Mouse (Mus musculus) urinary bladder, postnatal 10 days (tissue): ENCODE data around the gene Crcp.

Experiments used
- DNase-seq: peaks from one replicate; pipeline ENCODE4 v3.0.0; 2022; ENCODE audit warnings: low spot score

Crcp gene

DNA sequence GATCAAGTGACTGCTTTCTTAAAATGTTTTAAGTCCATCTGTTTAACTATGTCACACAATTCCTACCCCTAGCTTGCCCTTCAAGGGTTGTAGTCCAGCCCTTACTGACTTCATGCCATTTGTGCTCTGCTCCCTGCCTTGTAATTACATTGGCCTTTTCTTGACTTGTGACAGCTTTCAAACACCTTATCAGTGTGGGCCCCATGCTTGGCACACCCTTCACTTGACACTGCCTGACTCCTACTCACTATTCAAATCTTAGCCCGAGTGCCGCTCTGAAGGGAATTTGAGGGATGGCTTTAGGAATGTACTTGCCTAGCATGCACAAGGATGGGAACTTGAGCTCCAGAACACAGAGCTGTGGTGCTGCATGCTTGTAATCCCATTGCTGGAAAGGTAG lies 68.7 kb downstream of the Crcp start:
- no peak for DNase-seq

DNA sequence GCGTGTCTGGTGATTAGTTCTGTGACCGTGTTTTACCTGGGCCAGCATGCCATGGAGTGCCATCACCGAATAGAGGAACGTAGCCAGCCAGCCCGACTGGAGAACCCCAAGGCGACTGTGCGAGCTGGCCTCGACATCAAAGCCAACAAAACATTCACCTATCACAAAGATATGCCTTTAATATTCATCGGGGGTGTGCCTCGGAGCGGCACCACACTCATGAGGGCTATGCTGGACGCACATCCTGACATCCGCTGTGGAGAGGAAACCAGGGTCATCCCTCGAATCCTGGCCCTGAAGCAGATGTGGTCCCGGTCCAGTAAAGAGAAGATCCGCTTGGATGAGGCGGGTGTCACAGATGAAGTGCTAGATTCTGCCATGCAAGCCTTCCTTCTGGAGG lies 72.6 kb downstream of the Crcp start:
- no peak for DNase-seq

- DNase-seq = no peak
Measured at GRCm38 (mm10) chr5:130109348-130109747, 80.3 kb downstream of the Crcp start.
